15 mouse cellular contexts compared by ENCODE assay signal in genomic region chr8:105067905-105068304, GRCm38 (mm10). TPM values are rescaled to one million over a fixed set of nuclear protein-coding genes. Genes with fewer than 3 reads are reported as not detected.
"Had no signal": no experiment of that assay in that cellular context is flagged by ENCODE, and none has a peak within 500 bp of the region (broad histone marks: within the 10 kb centered on the region; RNA-seq: fewer than 3 reads in every experiment).

No protein-coding gene starts in this region.

RNA-seq across cellular contexts. Expression of gene Ces3b, which starts 15.6 kb away (rescaled TPM):
- total RNA-seq: megakaryocyte, adult 5-6 weeks; megakaryocyte-erythroid progenitor cell, adult 5-6 weeks had no signal
- polyA plus RNA-seq: lung, embryonic 14.5 days; lung, embryonic 16.5 days; midbrain, embryonic 10.5 days; midbrain, embryonic 12.5 days; midbrain, embryonic 14.5 days; midbrain, embryonic 16.5 days; myocyte; neural tube, embryonic 11.5 days; neural tube, embryonic 13.5 days; neural tube, embryonic 15.5 days; stomach, embryonic 14.5 days; stomach, embryonic 16.5 days; thymus, postnatal 0 days had no signal

RNA-seq across cellular contexts. Expression of gene Ces3a, which starts 19.5 kb away (rescaled TPM):
- total RNA-seq: megakaryocyte, adult 5-6 weeks; megakaryocyte-erythroid progenitor cell, adult 5-6 weeks had no signal
- polyA plus RNA-seq: lung, embryonic 14.5 days; lung, embryonic 16.5 days; midbrain, embryonic 10.5 days; midbrain, embryonic 12.5 days; midbrain, embryonic 14.5 days; midbrain, embryonic 16.5 days; myocyte; neural tube, embryonic 11.5 days; neural tube, embryonic 13.5 days; neural tube, embryonic 15.5 days; stomach, embryonic 14.5 days; stomach, embryonic 16.5 days had no signal
